Mouse (Mus musculus): ENCODE data around the gene Nfib.

DNA sequence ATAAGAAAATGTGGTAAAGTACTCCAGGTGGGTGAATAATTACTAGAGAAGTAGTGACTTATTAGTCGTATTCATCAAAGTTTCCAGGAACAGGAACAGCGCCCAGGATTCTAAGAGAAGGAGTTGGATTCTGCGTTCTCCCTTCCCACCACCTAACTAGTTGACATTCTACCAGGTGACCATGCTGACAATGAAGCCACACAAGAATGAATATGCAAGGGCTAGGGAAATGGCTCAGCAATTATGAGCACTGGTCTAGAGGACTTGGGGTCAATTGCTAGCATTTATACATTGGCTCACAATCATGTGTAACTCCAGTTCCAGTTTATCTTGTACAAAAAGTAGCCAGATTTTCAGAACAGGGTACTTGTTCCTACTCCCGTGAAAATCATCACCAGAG is 334.1 kb downstream of the Nfib start:
- TF ChIP-seq CTCF (IDR thresholded peaks at IDR 0.05) (no peak), POLR2A (IDR thresholded peaks at IDR 0.05; ENCODE audit: insufficient read depth, low read depth, low read length) (no peak)

Data from heart, adult 2 months (tissue).